Mouse (Mus musculus) E14TG2a.4 (cell line): ENCODE data around the gene Fate1.
A peak's percentile ranks its signal among the peaks of the same experiment; 100 is the strongest.

Source experiments
- CTCF ChIP-seq: conservative IDR thresholded peaks from 2 replicates; pipeline ENCODE4 v1.5.1; 2014; ENCODE audit warnings: low read length
- NANOG ChIP-seq: IDR thresholded peaks from 2 replicates; pipeline ENCODE4 v1.6.1; 2014; ENCODE audit warnings: borderline replicate concordance, low read length, mixed read lengths
- POU5F1 ChIP-seq: IDR thresholded peaks from 2 replicates; pipeline ENCODE4 v1.6.1; 2014; ENCODE audit warnings: low read length, borderline replicate concordance

- TF ChIP-seq CTCF (peak; percentile 50), POU5F1 (no peak), NANOG (no peak)
Measured at GRCm38 (mm10) chrX:72022750-72023398, 50.1 kb downstream of the Fate1 start.
